Mouse (Mus musculus): ENCODE results near the gene Luc7l3.
"Not testable (repeated sequence)": the region's sequence is repeated elsewhere in the genome, so short reads cannot be mapped to it uniquely, and the experiment has no call there.

Luc7l3 gene

GRCm38 (mm10) chr11:94294996-94295845 lies 26.6 kb downstream of the Luc7l3 start:
- no peak for DNase-seq (ENCODE audit: low spot score)

DNA sequence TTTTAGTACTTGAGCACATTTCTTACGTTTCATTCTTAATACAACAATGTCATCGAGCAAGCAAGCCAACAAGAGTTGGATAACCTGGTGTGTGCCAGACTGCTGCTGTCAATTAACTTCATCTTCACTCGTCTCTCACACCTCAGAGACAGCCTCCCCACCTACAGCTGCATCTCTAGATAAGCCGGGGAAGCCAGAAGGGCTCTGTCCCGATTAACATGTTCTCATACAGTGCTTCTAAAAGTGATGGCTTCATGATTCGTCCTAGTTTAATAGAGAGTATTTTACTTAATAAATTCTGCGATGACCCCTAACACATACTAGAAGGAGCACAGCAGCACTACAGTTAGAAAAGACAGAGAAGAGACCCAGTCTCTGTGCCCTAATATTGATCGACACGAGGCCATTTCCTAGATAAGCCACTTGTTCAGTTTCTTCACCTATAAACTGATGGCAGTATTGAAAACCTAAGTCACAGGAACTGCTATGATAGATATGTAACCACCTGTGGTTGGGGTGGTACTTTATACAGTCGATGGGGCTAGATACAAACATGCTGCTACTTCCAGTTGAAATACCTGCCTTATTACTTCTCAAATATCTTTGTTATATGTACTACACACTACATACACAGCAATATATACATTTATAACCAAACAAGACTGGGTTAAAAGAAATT lies 31.6 kb downstream of the Luc7l3 start:
- peak; percentile 41 for DNase-seq (ENCODE audit: low spot score)

DNA sequence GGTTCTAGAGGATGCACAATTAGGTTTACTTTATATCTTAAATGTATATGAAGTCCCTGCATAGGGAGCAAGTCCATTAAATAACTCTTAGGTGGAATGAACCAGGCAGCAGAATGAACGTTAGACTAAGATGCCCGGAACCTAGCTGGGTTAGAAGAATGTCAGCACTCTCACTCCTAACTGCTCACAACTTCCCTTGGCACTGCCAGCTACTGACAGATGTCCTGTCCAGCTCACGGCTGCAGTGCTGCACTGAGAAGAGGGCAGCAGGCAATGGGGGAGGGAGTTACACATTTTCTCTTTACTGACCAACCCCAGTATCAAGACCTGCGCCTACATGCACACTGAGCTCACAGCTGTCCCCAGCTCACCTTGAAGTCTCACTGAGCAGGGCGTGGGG lies 34.7 kb downstream of the Luc7l3 start:
- no peak for DNase-seq (ENCODE audit: low spot score)

DNA sequence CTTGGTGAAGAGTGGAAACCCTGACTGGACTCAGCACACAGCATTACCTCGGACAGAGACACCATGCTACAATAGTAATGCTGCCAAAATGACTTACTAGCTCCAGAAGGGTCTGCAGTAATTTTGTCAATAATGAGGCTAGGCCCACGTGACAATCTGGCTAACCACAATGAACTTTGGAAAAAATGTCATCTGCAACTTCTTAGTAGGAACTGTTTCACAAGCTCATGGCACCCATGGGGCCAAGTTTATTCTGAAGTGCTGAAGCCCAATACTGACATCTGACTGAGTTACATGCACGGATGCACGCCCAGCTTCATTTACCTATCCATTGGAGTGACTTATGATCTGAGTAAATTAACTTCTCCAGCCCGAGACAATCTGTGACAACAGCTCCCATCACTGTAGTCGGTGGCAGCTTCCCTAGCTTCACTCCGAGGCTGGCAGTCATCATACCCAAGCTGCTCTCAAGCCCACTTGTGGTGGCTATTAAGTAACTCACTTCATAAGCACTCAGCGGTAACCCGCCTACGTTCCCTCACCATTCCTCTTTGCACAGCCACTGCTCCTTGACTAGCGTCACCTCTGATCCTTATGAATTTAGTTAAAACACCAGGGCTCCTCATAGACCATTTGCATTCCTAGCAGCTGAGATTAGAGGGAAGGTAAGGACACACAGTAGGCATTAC lies 35.8 kb downstream of the Luc7l3 start:
- DNase-seq (ENCODE audit: low spot score): no peak

DNA sequence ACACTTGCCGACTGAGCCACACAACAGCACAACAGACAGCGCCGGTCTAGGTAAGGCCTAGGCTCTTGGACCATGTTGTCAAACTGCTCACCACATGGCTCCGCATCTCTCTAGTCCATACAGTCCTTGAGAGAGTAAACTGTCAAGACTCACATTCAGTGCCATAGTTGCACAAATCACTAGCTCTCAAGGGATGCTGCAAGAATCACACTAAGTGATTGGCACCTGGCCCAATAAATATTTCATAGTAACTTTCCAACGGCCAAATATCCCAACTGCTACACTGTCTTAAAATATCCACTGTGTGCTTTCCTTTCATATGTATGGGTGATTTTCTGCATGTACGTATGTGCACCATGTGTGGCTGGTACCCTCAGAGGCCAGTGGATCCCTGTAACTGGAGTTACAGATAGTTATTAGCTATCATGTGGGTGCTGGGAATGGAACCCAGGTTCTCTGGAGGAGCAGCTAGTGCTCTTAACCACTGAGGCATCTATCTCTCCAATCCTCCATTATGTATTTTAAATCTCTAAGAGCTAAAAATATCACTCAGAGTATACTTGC lies 38.2 kb downstream of the Luc7l3 start:
- DNase-seq (ENCODE audit: low spot score): no peak

- DNase-seq (ENCODE audit: low spot score): no peak
Measured at GRCm38 (mm10) chr11:94282291-94282690, 39.5 kb downstream of the Luc7l3 start.

GRCm38 (mm10) chr11:94281199-94282181 lies 40.3 kb downstream of the Luc7l3 start, which contains the start of gene Gm21885:
Gene Gm21885, plus strand, starts transcription at chr11:94281873.
- no peak for DNase-seq (ENCODE audit: low spot score)

DNA sequence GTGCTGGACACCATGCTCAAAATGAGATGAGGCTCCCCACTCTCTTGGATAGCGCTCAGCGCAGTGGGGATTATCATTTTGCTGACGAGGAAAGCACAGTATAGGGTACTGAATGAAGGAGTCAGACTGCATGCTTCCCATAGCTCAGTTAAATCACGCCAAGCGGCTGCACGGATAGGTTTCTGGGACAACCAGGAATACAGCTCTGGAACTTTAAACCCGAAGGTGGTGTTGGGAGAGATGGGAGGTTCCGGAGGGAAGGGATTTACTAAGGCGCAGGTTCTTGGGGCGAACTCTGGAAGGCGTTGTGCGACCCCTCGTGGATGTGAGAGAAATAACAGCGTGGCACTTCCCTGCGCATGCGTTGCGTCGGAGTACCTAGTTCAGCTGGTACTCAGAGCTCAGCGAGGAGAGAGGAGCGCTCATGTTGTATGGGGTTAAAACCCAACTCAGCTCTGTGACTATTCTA lies 44.9 kb downstream of the Luc7l3 start:
- peak; percentile 75 for DNase-seq (ENCODE audit: low spot score)

- no peak for DNase-seq (ENCODE audit: low spot score)
Measured at GRCm38 (mm10) chr11:94275686-94276085, 46.1 kb downstream of the Luc7l3 start.

DNA sequence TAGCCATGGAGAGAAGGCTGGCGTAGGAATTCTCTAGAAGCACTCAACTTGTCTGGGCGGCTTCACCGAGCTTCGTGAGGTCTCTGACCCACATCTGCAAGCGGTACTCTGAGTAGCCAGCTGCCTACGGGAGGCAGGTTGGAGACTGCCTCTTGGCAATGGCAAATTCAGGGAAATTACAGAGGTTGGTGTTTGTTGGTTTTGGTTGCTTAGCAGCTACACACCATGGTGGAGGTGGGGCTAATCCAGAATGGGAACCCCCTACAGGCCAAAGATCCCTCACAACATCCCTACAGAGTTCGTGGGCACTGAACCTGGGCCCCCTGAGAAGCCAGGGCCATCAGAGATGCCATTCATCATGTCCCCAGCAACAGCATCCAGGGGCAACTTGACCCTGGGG lies 46.6 kb downstream of the Luc7l3 start:
- no peak for DNase-seq (ENCODE audit: low spot score)

- no peak for DNase-seq (ENCODE audit: low spot score)
Measured at GRCm38 (mm10) chr11:94274206-94274867, 47.5 kb downstream of the Luc7l3 start.

GRCm38 (mm10) chr11:94272960-94273927 lies 48.5 kb downstream of the Luc7l3 start:
- DNase-seq (ENCODE audit: low spot score): no peak

DNA sequence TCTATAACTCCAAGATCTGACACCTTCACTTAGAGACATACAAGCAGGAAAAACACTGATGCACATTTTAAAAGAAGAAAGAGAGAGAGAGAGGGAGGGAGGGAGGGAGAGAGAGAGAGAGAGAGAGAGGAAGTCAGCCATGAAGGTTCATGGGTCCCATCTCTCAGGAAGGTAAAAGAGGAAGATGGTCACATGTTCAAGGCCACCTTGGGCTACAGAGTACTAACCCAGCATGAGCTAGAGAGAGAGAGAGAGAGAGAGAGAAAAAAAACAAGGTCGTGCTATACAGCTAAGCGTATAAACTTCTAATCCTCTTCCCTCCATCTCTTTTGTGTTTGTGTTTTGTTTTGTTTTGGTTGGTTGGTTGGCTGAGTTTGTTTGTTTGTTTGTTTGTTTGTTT lies 50.8 kb downstream of the Luc7l3 start:
- no peak for DNase-seq (ENCODE audit: low spot score)

GRCm38 (mm10) chr11:94269906-94270305 lies 51.9 kb downstream of the Luc7l3 start:
- no peak for DNase-seq (ENCODE audit: low spot score)

GRCm38 (mm10) chr11:94268761-94269160 lies 53.0 kb downstream of the Luc7l3 start:
- no peak for DNase-seq (ENCODE audit: low spot score)

- not testable (repeated sequence) for DNase-seq (ENCODE audit: low spot score)
Measured at GRCm38 (mm10) chr11:94266155-94266554, 55.6 kb downstream of the Luc7l3 start.

GRCm38 (mm10) chr11:94265134-94265785 lies 56.5 kb downstream of the Luc7l3 start:
- no peak for DNase-seq (ENCODE audit: low spot score)

- peak; percentile 37 for DNase-seq (ENCODE audit: low spot score)
Measured at GRCm38 (mm10) chr11:94261585-94262370, 60.0 kb downstream of the Luc7l3 start.

All from spleen, adult 12 weeks (tissue).